Mouse (Mus musculus) hindbrain, embryonic 15.5 days (tissue): ENCODE data around the gene P4ha3. TPM values are rescaled to one million over a fixed set of nuclear protein-coding genes. Genes with fewer than 3 reads are reported as not detected.
"Not testable (repeated sequence)": the region's sequence is repeated elsewhere in the genome, so short reads cannot be mapped to it uniquely, and the experiment has no call there.

Experiments used
- ATAC-seq: fragments of 200-750 bp; cut with Nextera tagmentation; 2 replicates; pipeline ENCODE4 v1.8.0; 2017; ENCODE audit warnings: low read depth, moderate number of reproducible peaks, moderate TSS enrichment; ENCODE audit not compliant: low FRiP score
- H3K27ac ChIP-seq: fragments of 300-500 bp; sonication (generic); replicated peaks from 2 replicates; pipeline ENCODE4 v1.5.1; 2015; ENCODE audit warnings: mild to moderate bottlenecking, inconsistent platforms
- H3K27me3 ChIP-seq: fragments of 300-500 bp; sonication (generic); 2 replicates; pipeline ENCODE4 v1.6.1; 2015; ENCODE audit warnings: control low read depth, inconsistent platforms
- H3K36me3 ChIP-seq: fragments of 300-500 bp; sonication (generic); 2 replicates; pipeline ENCODE4 v1.6.1; 2015; ENCODE audit warnings: control low read depth, inconsistent platforms
- H3K4me1 ChIP-seq: fragments of 300-500 bp; sonication (generic); replicated peaks from 2 replicates; pipeline ENCODE4 v1.6.1; 2015; ENCODE audit warnings: control low read depth, inconsistent platforms
- H3K4me2 ChIP-seq: fragments of 300-500 bp; sonication (generic); 2 replicates; pipeline ENCODE4 v1.6.1; 2015; ENCODE audit warnings: moderate library complexity, mild to moderate bottlenecking, inconsistent platforms
- H3K4me3 ChIP-seq: fragments of 300-500 bp; sonication (generic); 2 replicates; pipeline ENCODE4 v1.5.1; 2015; ENCODE audit warnings: mild to moderate bottlenecking, inconsistent platforms
- H3K9ac ChIP-seq: fragments of 300-500 bp; sonication (generic); 2 replicates; pipeline ENCODE4 v1.6.1; 2015; ENCODE audit warnings: inconsistent platforms
- H3K9me3 ChIP-seq: fragments of 300-500 bp; sonication (generic); 2 replicates; pipeline ENCODE4 v1.6.1; 2016; ENCODE audit warnings: control low read depth, inconsistent platforms
- WGBS: fragments of 180-500 bp; shearing (Covaris S2); methylation state at CpG from one replicate; pipeline ENCODE4 v1.1.7; 2015; 5-methylcytosine and 5-hydroxymethylcytosine counted together
- polyA plus RNA-seq: library from polyadenylated mRNA; unstranded; fragments of >200 nt; fragmentation: Nextera tagmentation; extraction: Ambion mirVana; gene quantifications from 2 replicates; pipeline ENCODE4 v1.2.1, GENCODE M21; 2015

Gene P4ha3
- 7.3 and 10.8 TPM in 2 replicates for polyA plus RNA-seq

DNA sequence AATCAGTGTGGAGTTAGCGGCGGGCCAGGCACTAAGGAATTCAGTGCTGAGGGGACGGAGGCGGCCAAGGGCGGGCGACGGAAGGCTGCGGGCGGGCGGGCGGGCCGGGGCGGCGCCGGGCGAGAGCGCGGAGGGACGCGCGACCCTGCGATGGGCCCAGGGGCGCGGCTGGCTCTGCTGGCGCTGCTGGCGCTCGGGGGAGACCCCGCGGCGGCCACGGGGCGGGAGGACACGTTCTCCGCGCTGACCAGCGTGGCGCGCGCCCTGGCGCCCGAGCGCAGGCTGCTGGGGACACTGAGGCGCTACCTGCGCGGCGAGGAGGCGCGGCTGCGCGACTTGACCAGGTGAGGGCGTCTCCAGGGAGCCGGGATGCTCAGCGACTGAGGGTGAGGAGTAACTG, at the start of gene P4ha3:
Gene P4ha3 (plus strand): TSS at position 138 of the 400 bp plus-strand sequence.
- peak; percentile 65 for ATAC-seq
- WGBS = under 1% methylated on average over 52 of the region's 53 CpGs
- peak within 1 kb of the TSS; percentile 59 for H3K27ac ChIP-seq

GRCm38 (mm10) chr7:100238271-100238670, 47.0 kb upstream of the P4ha3 start:
- Histone ChIP-seq H3K27ac (no peak overlapping the region), H3K4me3 (no peak overlapping the region), H3K4me2 (no peak overlapping the region), H3K9ac (no peak overlapping the region), H3K36me3 (no peaks in the 10 kb centered on the region), H3K27me3 (no peaks in the 10 kb centered on the region), H3K9me3 (no peaks in the 10 kb centered on the region), H3K4me1 (no peaks in the 10 kb centered on the region)
- WGBS = 89% methylated on average over 1 of the region's 1 CpGs
- ATAC-seq = no peak

More for the DNA sequence above, at the start of gene P4ha3:
- H3K36me3 ChIP-seq = no peaks in the 10 kb centered on the region
- no peaks in the 10 kb centered on the region for H3K9me3 ChIP-seq
- H3K4me3 ChIP-seq = peak within 1 kb of the TSS; percentile 54
- H3K9ac ChIP-seq = peak within 1 kb of the TSS; percentile 55
- peak within 1 kb of the TSS; percentile 98 for H3K4me2 ChIP-seq
- H3K4me1 ChIP-seq = peaks cover 19% of the 10 kb centered on the region
- H3K27me3 ChIP-seq = no peaks in the 10 kb centered on the region

DNA sequence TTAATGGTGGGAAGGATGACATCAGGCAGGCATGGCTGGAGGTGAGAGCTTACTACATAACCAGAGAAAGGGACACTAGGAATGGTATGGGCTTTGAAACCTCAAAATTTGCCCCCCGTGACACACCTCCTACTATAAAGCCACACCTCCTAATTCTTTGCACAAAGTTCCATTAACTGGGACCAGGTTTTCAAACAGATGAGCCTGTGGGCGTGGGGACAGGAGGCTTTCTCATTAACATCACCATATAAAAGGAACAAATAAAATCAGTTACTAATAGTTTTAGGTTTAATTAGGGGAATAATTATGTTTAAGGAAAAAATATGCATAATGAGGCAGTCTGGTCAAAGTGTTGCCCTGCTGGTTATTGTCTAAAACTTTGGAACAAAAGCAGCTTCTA, 44.7 kb upstream of the P4ha3 start:
- H3K4me2 ChIP-seq = no peak overlapping the region
- WGBS = 87% methylated on average over 2 of the region's 2 CpGs
- H3K36me3 ChIP-seq = no peaks in the 10 kb centered on the region
- no peaks in the 10 kb centered on the region for H3K9me3 ChIP-seq
- ATAC-seq = no peak
- H3K9ac ChIP-seq = no peak overlapping the region
- no peaks in the 10 kb centered on the region for H3K27me3 ChIP-seq
- H3K4me3 ChIP-seq = no peak overlapping the region
- H3K4me1 ChIP-seq = no peaks in the 10 kb centered on the region
- no peak overlapping the region for H3K27ac ChIP-seq

DNA sequence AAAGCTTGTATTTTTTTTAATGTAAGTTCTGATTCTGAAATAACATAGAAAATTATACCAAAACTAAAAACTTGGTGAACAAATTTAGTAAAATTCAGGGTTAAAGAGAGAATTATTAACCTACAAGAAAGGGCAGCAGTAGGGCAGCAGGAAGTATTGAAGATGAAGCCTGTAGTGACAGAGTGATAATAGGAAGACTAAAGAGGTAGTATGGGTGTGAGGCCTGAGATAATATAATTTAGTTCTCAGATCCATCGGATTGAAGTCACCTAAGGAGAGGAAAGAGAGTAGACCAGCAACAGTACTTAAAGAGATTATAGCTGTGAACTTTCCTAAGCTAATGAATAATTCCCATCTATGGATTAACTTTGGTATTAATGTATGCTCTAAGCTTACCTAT, 42.3 kb upstream of the P4ha3 start:
- Histone ChIP-seq H3K4me3 (no peak overlapping the region), H3K4me2 (no peak overlapping the region), H3K27ac (no peak overlapping the region), H3K27me3 (no peaks in the 10 kb centered on the region), H3K4me1 (no peaks in the 10 kb centered on the region), H3K36me3 (no peaks in the 10 kb centered on the region), H3K9me3 (no peaks in the 10 kb centered on the region), H3K9ac (no peak overlapping the region)
- 90% methylated on average over 1 of the region's 1 CpGs for WGBS
- no peak for ATAC-seq

- 95% methylated on average over 4 of the region's 4 CpGs for WGBS
These were observed 41.1 kb upstream of the P4ha3 start for GRCm38 (mm10) chr7:100244225-100244624.

GRCm38 (mm10) chr7:100245176-100245575, 40.1 kb upstream of the P4ha3 start:
- Histone ChIP-seq H3K27ac (no peak overlapping the region), H3K27me3 (no peaks in the 10 kb centered on the region), H3K9ac (no peak overlapping the region), H3K4me1 (no peaks in the 10 kb centered on the region), H3K9me3 (no peaks in the 10 kb centered on the region), H3K4me2 (no peak overlapping the region), H3K36me3 (0 out of 2 replicates have a peak, but pooled peaks cover 1% of the 10 kb centered on the region), H3K4me3 (no peak overlapping the region)
- 89% methylated on average over 3 of the region's 3 CpGs for WGBS
- ATAC-seq = no peak

More at GRCm38 (mm10) chr7:100244225-100244624, 41.1 kb upstream of the P4ha3 start:
- ATAC-seq = no peak
- Histone ChIP-seq H3K27ac (no peak overlapping the region), H3K27me3 (no peaks in the 10 kb centered on the region), H3K36me3 (no peaks in the 10 kb centered on the region), H3K9ac (no peak overlapping the region), H3K9me3 (no peaks in the 10 kb centered on the region), H3K4me1 (no peaks in the 10 kb centered on the region), H3K4me2 (no peak overlapping the region), H3K4me3 (no peak overlapping the region)

DNA sequence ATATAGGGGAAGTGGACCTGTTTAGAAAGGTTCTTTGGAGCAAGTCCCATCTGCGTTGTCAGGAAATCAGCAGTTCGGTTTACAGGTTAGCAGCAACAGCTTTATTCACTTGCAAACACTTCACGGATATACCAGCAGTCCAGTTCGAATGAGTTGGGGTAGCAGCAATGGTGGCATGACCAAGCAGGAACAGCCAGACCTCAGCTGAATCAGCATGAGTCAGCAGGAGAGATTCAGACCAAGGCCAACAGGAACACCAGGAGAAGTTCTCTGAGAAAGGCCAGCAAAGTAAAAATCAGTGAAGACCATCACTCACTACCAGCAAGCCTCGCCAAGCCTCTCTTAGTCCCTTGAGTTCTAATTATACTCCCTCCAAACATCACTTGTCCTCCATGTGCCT, 34.7 kb upstream of the P4ha3 start:
- Histone ChIP-seq H3K27ac (no peak overlapping the region), H3K4me3 (no peak overlapping the region), H3K27me3 (no peaks in the 10 kb centered on the region), H3K9me3 (no peaks in the 10 kb centered on the region), H3K4me1 (no peaks in the 10 kb centered on the region), H3K4me2 (no peak overlapping the region), H3K9ac (no peak overlapping the region), H3K36me3 (peaks cover 40% of the 10 kb centered on the region)
- WGBS = 96% methylated on average over 5 of the region's 5 CpGs
- ATAC-seq = no peak

GRCm38 (mm10) chr7:100262350-100262749, 23.0 kb upstream of the P4ha3 start:
- H3K4me1 ChIP-seq = no peaks in the 10 kb centered on the region
- H3K27me3 ChIP-seq = no peaks in the 10 kb centered on the region
- H3K9ac ChIP-seq = no peak overlapping the region
- H3K4me2 ChIP-seq = no peak overlapping the region
- WGBS = 87% methylated on average over 3 of the region's 3 CpGs
- H3K27ac ChIP-seq = no peak overlapping the region
- H3K36me3 ChIP-seq = peaks cover 39% of the 10 kb centered on the region
- H3K4me3 ChIP-seq = no peak overlapping the region
- ATAC-seq = no peak
- H3K9me3 ChIP-seq = no peaks in the 10 kb centered on the region

DNA sequence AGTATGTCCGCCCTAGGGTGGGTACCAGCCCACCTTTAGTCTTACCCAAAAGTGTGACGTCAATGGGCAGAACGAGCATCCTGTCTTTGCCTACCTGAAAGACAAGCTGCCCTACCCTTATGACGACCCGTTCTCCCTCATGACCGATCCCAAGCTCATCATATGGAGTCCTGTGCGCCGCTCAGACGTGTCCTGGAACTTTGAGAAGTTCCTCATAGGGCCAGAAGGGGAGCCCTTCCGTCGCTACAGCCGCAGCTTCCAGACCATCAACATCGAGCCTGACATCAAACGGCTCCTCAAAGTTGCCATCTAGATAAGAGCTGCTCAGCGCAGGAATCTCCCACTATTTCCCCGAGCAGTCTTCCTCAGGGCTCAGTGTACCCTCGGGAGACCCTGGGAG, 20.4 kb upstream of the P4ha3 start:
- not testable (repeated sequence) for H3K9me3 ChIP-seq, H3K4me3 ChIP-seq, H3K4me2 ChIP-seq, H3K27me3 ChIP-seq, H3K9ac ChIP-seq, H3K4me1 ChIP-seq, H3K27ac ChIP-seq, ATAC-seq
- H3K36me3 ChIP-seq = peaks cover 49% of the 10 kb centered on the region
- WGBS = 59% methylated on average over 16 of the region's 17 CpGs

GRCm38 (mm10) chr7:100272369-100272768, 13.0 kb upstream of the P4ha3 start:
- Histone ChIP-seq H3K9ac (no peak overlapping the region), H3K4me3 (no peak overlapping the region), H3K27me3 (no peaks in the 10 kb centered on the region), H3K4me2 (no peak overlapping the region), H3K27ac (no peak overlapping the region), H3K9me3 (no peaks in the 10 kb centered on the region), H3K4me1 (no peaks in the 10 kb centered on the region), H3K36me3 (peaks cover 32% of the 10 kb centered on the region)
- 91% methylated on average over 8 of the region's 8 CpGs for WGBS
- no peak for ATAC-seq

DNA sequence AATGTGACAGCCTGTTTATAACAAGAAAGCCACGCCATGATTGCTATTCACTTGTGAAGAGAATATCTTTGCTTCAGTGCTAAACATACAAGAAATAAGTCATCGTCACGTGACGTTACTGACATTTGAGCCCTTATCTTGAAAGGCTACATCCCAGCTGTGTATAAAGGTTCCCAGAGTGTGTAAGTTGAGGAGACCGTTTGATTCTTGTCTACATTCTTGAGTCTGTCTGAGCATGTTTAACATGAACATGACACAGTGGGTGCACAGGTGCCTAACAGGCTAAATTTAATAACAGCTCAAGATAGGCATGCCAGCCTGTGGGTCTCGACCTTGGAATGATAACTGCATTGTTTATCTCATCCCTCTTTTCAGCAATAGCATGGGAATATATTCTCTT, 10.8 kb upstream of the P4ha3 start:
- Histone ChIP-seq H3K9me3 (no peaks in the 10 kb centered on the region), H3K36me3 (peaks cover 20% of the 10 kb centered on the region), H3K4me1 (no peaks in the 10 kb centered on the region), H3K27ac (no peak overlapping the region), H3K27me3 (no peaks in the 10 kb centered on the region), H3K9ac (no peak overlapping the region), H3K4me2 (no peak overlapping the region), H3K4me3 (no peak overlapping the region)
- WGBS = 88% methylated on average over 6 of the region's 6 CpGs
- ATAC-seq = no peak

DNA sequence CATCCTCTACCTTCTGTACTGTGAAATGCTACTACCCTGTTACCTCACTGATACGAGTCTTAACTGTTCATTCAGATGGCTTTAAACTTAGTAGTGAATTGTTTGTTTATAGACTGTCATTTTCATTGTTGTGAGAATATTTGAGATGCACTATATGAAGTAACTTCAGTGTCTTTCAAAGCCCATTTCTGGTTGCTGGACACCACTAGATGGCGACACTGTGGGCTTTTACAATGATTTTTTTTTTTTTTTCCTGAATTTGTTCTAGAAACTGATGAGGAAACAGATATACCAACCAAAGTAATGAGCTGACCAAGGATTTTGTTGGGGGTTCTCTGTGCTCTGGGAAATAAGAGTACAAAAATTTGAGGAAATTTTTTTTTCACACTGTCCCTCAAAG, 8.9 kb upstream of the P4ha3 start:
- H3K9me3 ChIP-seq = no peaks in the 10 kb centered on the region
- H3K27me3 ChIP-seq = no peaks in the 10 kb centered on the region
- H3K4me2 ChIP-seq = no peak overlapping the region
- no peak overlapping the region for H3K9ac ChIP-seq
- 51% methylated on average over 2 of the region's 2 CpGs for WGBS
- no peak overlapping the region for H3K4me3 ChIP-seq
- no peaks in the 10 kb centered on the region for H3K4me1 ChIP-seq
- no peak for ATAC-seq
- H3K36me3 ChIP-seq = peaks cover 11% of the 10 kb centered on the region
- H3K27ac ChIP-seq = no peak overlapping the region

- Histone ChIP-seq H3K9ac (no peak overlapping the region), H3K4me2 (no peak overlapping the region), H3K4me1 (peaks cover 4% of the 10 kb centered on the region; the same call in 1 of the 2 replicates), H3K9me3 (no peaks in the 10 kb centered on the region), H3K4me3 (no peak overlapping the region), H3K27ac (no peak overlapping the region), H3K36me3 (peaks cover 3% of the 10 kb centered on the region; the same call in 1 of the 2 replicates), H3K27me3 (no peaks in the 10 kb centered on the region)
- WGBS = 0% methylated on average over 1 of the region's 1 CpGs
- ATAC-seq = no peak
These were observed 5.5 kb upstream of the P4ha3 start for GRCm38 (mm10) chr7:100279803-100280202.
